Mouse (Mus musculus) mouse embryonic stem cell (cell line): ENCODE measurements around the gene Klhl2.

Experiments
- in situ Hi-C, 2 experiments: fragments of 300-500 bp; cut with MboI; formaldehyde crosslinking; loops; 1 replicate in 1 of 2; 3 replicates in 1 of 2; pipeline ENCODE4 v1.14.3; 2019 to 2020; ENCODE audit warnings: low sequenced_read_pairs in 2 of 2, low pct_unique_long_range_greater_than_20kb in 1 of 2, mixed read lengths in 1 of 2; ENCODE audit not compliant: unreplicated experiment in 1 of 2

The Klhl2 gene

GRCm38 (mm10) chr8:64849897-64850541, at the start of gene Klhl2:
Gene Klhl2, minus strand, starts transcription at chr8:64850017.
- in situ Hi-C loops, result no loop called here

- in situ Hi-C loops, result no loop called here
Measured at GRCm38 (mm10) chr8:64898710-64899109, 48.9 kb upstream of the Klhl2 start.

- in situ Hi-C loops, result no loop called here
Measured at GRCm38 (mm10) chr8:64896731-64897130, 46.9 kb upstream of the Klhl2 start.

- in situ Hi-C loops, result loop anchor here in 1 of 2 experiments (10.0 kb wide), 1 partner anchor 64 kb away; the partner anchor contains the start of gene Tmem192
Measured at GRCm38 (mm10) chr8:64880619-64881200, 30.9 kb upstream of the Klhl2 start.

GRCm38 (mm10) chr8:64877630-64878312, 28.0 kb upstream of the Klhl2 start:
- in situ Hi-C loops, result no loop called here

- in situ Hi-C loops, result no loop called here
Measured at GRCm38 (mm10) chr8:64871469-64872165, 21.8 kb upstream of the Klhl2 start.

GRCm38 (mm10) chr8:64870218-64870617, 20.4 kb upstream of the Klhl2 start:
- in situ Hi-C loops, result no loop called here

- in situ Hi-C loops, result no loop called here
Measured at GRCm38 (mm10) chr8:64849091-64849896, 523 bp downstream of the Klhl2 start.

- in situ Hi-C loops, result no loop called here
Measured at GRCm38 (mm10) chr8:64848245-64848785, 1.5 kb downstream of the Klhl2 start.

- in situ Hi-C loops, result no loop called here
Measured at GRCm38 (mm10) chr8:64847650-64848049, 2.2 kb downstream of the Klhl2 start.

- in situ Hi-C loops, result no loop called here
Measured at GRCm38 (mm10) chr8:64847241-64847640, 2.6 kb downstream of the Klhl2 start.

GRCm38 (mm10) chr8:64845314-64845713, 4.5 kb downstream of the Klhl2 start:
- in situ Hi-C loops, result no loop called here

GRCm38 (mm10) chr8:64844043-64844481, 5.8 kb downstream of the Klhl2 start:
- in situ Hi-C loops, result no loop called here

GRCm38 (mm10) chr8:64843168-64843567, 6.6 kb downstream of the Klhl2 start:
- in situ Hi-C loops, result no loop called here

- in situ Hi-C loops, result no loop called here
Measured at GRCm38 (mm10) chr8:64841747-64842406, 7.9 kb downstream of the Klhl2 start.

GRCm38 (mm10) chr8:64839628-64840027, 10.2 kb downstream of the Klhl2 start:
- in situ Hi-C loops, result no loop called here

GRCm38 (mm10) chr8:64835475-64836122, 14.2 kb downstream of the Klhl2 start:
- in situ Hi-C loops, result no loop called here
